Mouse (Mus musculus) left cerebral cortex, postnatal 4 days (tissue): ENCODE results near the gene Pgm2l1. TPM values are rescaled to one million over a fixed set of nuclear protein-coding genes. Genes with fewer than 3 reads are reported as not detected.

ENCODE experiments used
- DNase-seq: peaks from one replicate; pipeline ENCODE4 v3.0.0-alpha.2; 2022
- intact Hi-C: fragments of 180-260 bp; cut with DNase I; formaldehyde crosslinking; loops from one replicate; pipeline ENCODE4 v1.15.1; 2025
- total RNA-seq, 2 experiments: library from RNA; stranded (reverse); gene quantifications; 2 replicates each; pipeline ENCODE4 v1.2.3; 2021

The Pgm2l1 gene
- total RNA-seq, result 100 to 1,000 TPM; 266 to 271 TPM

- peak; percentile 96 for DNase-seq
- intact Hi-C loops, result no loop called here
These were observed at the start of gene Pgm2l1 for GRCm38 (mm10) chr7:100227158-100227875. Gene Pgm2l1, plus strand, starts transcription at chr7:100227394.

GRCm38 (mm10) chr7:100178016-100178890 lies 48.9 kb upstream of the Pgm2l1 start:
- peak; percentile 8 for DNase-seq
- intact Hi-C loops, result no loop called here

GRCm38 (mm10) chr7:100178891-100179233 lies 48.3 kb upstream of the Pgm2l1 start:
- no peak for DNase-seq
- intact Hi-C loops, result no loop called here

GRCm38 (mm10) chr7:100179394-100179793 lies 47.8 kb upstream of the Pgm2l1 start:
- DNase-seq, result no peak
- intact Hi-C loops, result no loop called here

GRCm38 (mm10) chr7:100179836-100180407 lies 47.3 kb upstream of the Pgm2l1 start:
- no peak for DNase-seq
- intact Hi-C loops, result loop anchor here (10.0 kb wide), 1 partner anchor 55 kb away; the partner anchor contains the start of gene Pold3

- intact Hi-C loops, result loop anchor here (10.0 kb wide), 1 partner anchor 56 kb away; the partner anchor contains the start of gene Pold3
- no peak for DNase-seq
These were observed 46.0 kb upstream of the Pgm2l1 start for GRCm38 (mm10) chr7:100181176-100181575.

GRCm38 (mm10) chr7:100181614-100182013 lies 45.6 kb upstream of the Pgm2l1 start:
- DNase-seq, result no peak
- intact Hi-C loops, result loop anchor here (10.0 kb wide), 1 partner anchor 57 kb away; the partner anchor contains the start of gene Pold3

- intact Hi-C loops, result loop anchor here (10.0 kb wide), 1 partner anchor 58 kb away; the partner anchor contains the start of gene Pold3
These were observed 44.8 kb upstream of the Pgm2l1 start for GRCm38 (mm10) chr7:100182388-100182787.

GRCm38 (mm10) chr7:100187601-100188000 lies 39.6 kb upstream of the Pgm2l1 start:
- intact Hi-C loops, result loop anchor here (10.0 kb wide), 1 partner anchor 63 kb away; the partner anchor contains the start of gene Pold3
- DNase-seq, result peak; percentile 53

More at GRCm38 (mm10) chr7:100182388-100182787, 44.8 kb upstream of the Pgm2l1 start:
- DNase-seq, result no peak

- intact Hi-C loops, result no loop called here
- no peak for DNase-seq
These were observed 37.0 kb upstream of the Pgm2l1 start for GRCm38 (mm10) chr7:100190167-100190566.

GRCm38 (mm10) chr7:100190778-100191177 lies 36.4 kb upstream of the Pgm2l1 start:
- intact Hi-C loops, result no loop called here
- peak; percentile 78 for DNase-seq

- no peak for DNase-seq
- intact Hi-C loops, result no loop called here
These were observed 26.0 kb upstream of the Pgm2l1 start for GRCm38 (mm10) chr7:100201191-100201590.

GRCm38 (mm10) chr7:100203616-100204015 lies 23.6 kb upstream of the Pgm2l1 start:
- peak; percentile 34 for DNase-seq
- intact Hi-C loops, result no loop called here

- DNase-seq, result no peak
- intact Hi-C loops, result no loop called here
These were observed 22.3 kb upstream of the Pgm2l1 start for GRCm38 (mm10) chr7:100204871-100205270.

- intact Hi-C loops, result no loop called here
- no peak for DNase-seq
These were observed 21.1 kb upstream of the Pgm2l1 start for GRCm38 (mm10) chr7:100206144-100206543.

GRCm38 (mm10) chr7:100207886-100208285 lies 19.3 kb upstream of the Pgm2l1 start:
- no peak for DNase-seq
- intact Hi-C loops, result no loop called here

GRCm38 (mm10) chr7:100214310-100214709 lies 12.9 kb upstream of the Pgm2l1 start:
- no peak for DNase-seq
- intact Hi-C loops, result no loop called here

GRCm38 (mm10) chr7:100215116-100215732 lies 12.0 kb upstream of the Pgm2l1 start:
- intact Hi-C loops, result no loop called here
- peak; percentile 50 for DNase-seq

GRCm38 (mm10) chr7:100215976-100216375 lies 11.2 kb upstream of the Pgm2l1 start:
- DNase-seq, result no peak
- intact Hi-C loops, result no loop called here
